Mouse (Mus musculus): ENCODE measurements at regions not wholly inside any gene's neighbourhood (a gene's known extent, or its start where the extent isn't known, plus 50 kb on each side); places are given as distances from the start of the nearest gene placed in this dataset.
"Not testable (repeated sequence)": the region's sequence is repeated elsewhere in the genome, so short reads cannot be mapped to it uniquely, and the experiment has no call there.

DNA sequence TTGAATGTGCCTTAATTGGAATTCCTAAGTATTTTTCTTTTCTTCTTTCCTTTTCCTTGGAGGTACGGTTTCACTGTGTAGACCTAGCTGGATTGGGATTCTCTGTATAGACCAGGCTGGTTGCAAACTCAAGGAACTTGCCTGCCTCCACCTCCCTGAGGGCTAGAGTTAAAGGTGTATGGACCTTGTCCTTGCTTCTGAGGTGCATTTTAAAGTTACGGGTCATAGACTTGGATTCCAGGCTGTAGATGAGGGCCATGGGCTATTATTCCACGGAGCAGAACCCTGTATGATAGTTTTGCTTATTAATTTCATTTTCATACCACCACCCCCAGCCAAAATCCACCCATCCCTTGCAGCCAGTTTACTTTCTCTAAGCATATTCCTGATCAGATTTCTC is 50.7 kb upstream of the Wdr26 start:
- DNase-seq (ENCODE audit: low spot score in 2 of 2): no peak

DNA sequence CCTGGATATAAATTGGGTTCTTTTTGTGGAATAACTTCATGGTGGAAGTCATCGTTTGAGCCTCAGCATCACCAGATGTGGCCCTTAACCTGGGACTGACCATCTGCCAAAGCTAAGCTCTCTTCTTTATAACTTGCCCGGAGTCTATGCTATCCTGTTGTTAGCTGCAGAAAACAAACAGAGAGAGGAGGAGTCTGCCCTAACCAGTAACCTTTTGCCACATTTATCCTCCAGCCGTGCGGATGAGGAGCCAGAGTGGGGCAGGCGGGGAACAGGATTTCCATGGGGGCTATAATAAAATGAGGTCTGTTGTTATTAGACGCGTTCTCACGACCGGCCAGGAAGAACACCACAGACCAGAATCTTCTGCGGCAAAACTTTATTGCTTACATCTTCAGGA is 51.4 kb upstream of the Wdr26 start:
- DNase-seq (ENCODE audit: low spot score in 2 of 2): no peak

DNA sequence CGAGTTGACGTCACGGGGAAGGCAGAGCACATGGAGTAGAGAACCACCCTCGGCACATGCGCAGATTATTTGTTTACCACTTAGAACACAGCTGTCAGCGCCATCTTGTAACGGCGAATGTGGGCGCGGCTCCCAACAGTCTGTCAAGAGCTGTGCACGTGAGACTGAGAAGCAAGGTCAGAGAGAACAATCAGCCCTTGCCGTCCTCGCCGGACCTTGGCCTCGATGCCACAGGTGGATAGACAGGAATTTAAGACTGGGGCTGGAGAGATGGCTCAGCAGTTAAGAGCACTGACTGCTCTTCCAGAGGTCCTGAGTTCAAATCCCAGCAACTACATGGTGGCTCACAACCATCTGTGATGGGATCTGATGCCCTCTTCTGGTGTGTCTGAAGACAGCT is 58.7 kb upstream of the Wdr26 start:
- not testable (repeated sequence) for DNase-seq (ENCODE audit: low spot score in 2 of 2)

DNA sequence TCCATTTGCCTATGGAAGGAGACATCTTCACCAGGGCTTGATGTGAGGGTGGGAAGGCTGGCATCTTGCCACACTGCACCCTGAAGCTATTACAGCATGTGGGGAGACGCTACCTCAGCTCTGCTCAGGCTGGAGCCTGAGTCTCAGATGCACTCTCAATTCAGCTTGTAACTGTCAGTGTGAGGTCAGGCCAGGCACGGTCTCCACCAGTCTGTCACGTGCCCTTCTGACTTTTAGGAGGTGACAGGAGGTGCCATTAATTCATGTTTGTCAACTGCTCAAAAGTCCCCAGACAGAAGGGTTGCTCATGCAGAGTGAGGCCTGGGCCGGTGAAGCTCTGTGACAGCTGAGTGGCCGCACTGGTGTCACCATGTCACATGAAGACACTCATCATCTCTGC is 59.4 kb upstream of the Wdr26 start:
- no peak for DNase-seq (ENCODE audit: low spot score in 2 of 2)

DNA sequence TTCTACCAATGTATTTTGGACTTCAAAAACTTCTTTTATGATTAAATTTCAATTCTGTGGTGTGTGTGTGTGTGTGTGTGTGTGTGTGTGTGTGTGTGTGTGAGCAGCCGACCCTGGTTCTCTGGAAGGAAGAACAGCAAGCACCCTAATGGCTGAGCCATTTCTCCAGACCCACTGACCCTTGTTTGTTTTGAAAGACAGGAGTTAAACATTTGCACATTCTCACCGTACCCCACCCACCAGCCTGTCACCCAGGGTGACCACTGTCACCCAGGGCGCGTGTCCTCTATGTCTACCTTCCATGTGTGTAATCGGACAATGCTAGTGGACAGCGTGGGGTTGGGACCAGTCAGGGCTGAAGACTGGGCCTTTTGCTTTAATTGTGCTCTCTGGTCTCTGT is 60.0 kb upstream of the Wdr26 start:
- DNase-seq (ENCODE audit: low spot score in 2 of 2): no peak

DNA sequence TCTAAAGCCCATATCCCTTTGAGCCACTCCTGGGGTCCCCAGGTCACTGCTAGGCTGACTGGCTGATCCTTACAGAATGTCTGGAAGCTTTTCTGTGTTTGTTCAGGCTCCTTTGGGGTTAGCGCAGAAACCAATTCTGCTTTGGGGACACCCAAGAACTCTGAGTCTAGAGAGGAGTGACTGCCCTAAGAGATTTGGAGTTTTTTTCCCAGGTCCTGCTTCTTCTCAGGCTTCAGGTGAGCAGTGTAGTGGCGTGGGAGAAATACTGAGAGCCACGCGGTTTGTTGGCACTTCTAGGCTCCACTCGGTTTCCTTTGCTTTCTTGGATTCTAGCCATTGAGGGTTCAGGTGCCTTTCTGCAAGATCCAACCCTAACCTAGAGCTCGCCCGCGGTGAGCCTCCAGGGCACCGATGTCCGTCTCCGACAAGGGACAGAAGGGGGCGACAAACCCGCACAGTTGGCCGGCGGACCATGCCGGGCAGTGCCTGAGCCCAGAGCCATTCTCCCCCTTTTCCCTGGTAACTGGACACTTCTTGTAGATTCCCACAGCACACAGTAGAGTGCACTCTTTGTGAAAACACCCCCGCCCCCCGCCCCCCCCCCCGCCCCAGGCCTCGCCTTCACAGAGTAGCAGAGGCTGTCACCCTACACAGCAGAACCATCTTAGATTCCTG is 61.0 kb upstream of the Wdr26 start:
- DNase-seq (ENCODE audit: low spot score in 2 of 2): peak; percentile 36 to 81

DNA sequence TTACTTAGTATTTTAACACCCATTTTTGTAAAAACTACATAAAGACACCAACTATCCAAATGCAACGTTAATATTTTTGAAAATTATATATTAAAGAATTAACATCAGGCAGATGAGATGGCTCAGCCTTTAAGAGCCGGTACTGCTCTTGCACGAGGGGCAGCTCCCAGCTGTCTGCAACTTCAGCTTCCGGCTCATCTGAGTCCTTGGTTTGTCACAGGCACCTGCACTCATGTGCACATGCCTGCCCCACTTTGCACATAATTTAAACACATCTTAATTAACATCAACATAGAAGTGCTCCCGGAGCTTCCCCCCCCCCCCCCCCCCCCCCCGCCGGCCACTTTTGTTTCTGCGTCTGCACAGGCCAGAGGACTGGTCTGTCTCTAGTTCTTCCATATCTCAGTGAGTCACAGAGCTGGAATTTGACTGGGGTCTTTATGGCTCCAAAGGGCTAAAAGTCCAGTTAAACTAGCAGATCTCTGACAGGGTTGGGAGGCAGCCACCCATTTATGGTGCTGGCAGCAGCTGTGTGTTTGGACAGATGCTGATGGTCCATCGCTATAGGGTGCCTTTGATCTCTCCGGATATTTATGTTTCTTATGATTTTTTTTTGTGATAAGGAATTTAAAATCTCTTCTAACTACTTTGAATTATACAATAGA is 61.9 kb upstream of the Wdr26 start:
- DNase-seq (ENCODE audit: low spot score in 2 of 2): no peak

DNA sequence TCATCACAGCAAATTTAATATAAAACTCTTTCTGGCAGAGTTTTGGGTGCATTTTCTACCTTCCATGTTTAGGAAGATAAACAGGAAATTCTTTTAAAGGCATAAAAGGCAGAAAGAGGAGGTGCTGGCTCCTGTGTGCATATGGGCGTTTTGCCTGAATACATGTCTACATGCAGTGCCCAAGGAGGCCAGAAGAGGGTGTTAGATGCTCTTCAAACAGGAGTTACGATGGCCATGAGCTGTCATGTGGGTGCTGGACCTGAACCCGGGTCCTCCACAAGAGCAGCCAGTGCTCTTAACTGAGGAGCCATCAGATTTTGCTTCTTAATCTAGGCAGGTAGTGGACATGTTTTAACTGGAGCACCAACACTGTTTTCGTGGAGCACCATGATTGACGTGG is 69.0 kb upstream of the Wdr26 start:
- no peak for DNase-seq (ENCODE audit: low spot score in 2 of 2)

DNA sequence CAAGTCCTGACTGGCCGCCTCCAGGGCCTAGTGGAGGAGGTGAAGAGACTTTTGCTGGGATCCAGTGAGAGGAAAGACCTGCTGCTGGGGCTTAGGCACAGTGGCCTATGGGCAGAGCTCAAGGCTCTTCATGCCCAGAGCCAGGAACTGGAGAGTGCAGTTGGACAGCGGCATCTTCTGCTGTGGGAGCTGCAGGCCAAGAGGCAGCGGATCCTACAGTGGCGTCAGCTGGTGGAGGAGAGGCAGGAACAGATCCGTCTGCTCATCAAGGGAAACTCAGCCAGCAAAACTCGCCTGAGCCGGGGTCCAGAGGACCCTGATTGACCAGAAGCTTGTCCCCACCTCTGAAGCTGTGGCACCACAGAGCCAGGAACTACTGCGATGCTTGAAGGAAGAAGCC is 69.4 kb upstream of the Cnih3 start:
- DNase-seq (ENCODE audit: low spot score in 2 of 2): peak in 1 of 2 experiments; percentile 4

DNA sequence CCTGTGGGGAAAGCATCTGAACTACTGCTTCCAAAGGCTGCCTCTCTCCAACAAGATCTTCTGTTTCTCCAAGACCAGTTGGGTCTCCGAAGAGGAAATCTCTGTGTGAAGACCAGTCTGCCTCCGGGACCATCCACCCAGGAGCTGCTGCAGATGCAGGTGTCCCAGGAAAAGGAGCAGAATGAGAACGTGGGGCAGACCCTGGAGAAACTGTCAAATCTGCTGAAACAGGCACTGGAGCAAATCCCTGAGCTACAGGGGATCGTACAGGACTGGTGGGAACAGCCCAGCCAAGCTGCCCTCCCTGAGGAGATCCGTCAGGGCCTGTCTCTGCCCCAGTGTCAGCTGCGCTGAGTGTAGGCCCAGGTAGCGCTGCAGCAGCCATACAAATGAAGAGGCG is 68.9 kb upstream of the Cnih3 start:
- DNase-seq (ENCODE audit: low spot score in 2 of 2): peak in 1 of 2 experiments; percentile 3

DNA sequence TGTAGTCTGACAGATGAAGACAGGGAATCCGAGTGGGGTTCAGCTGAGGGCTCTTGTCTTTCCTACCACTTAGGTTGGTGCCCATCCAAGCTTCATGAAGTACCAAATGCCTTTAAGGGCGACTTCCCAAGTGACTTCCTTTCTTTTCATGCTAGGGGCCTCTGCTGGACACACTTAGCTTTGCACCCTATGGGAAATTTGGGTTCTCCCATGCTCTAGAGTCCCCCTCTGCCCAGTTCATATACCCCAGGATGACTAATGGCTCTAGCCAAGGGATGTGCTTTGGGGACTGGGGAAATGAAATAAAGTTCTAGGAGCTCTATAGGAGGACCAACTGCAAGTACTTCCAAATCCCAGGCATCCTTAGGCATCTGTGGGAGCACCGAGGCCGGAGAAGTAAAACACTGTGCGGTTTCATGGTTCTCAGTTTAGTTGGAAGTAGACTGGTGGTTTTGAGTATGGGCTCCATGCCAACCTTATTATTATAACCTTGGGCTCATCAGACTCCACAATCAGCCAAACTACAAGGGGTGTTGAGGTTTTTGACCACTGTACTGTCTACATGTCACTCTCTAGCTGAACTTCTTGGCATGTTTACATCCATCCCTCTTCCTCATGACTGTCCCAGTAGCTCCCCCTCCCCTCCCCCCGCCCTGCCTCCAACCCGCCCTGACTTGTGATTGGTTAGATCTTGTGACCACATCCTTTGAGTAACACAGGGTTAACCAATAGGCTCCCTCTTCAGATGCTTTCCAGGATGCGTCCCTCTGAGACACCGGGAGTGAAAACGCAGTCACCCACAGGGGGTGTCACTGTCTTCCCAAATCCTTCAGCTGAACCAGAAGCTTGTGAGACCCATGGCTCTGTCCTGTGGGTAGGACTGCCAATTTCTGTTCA is 67.9 kb upstream of the Cnih3 start:
- DNase-seq (ENCODE audit: low spot score in 2 of 2): no peak

DNA sequence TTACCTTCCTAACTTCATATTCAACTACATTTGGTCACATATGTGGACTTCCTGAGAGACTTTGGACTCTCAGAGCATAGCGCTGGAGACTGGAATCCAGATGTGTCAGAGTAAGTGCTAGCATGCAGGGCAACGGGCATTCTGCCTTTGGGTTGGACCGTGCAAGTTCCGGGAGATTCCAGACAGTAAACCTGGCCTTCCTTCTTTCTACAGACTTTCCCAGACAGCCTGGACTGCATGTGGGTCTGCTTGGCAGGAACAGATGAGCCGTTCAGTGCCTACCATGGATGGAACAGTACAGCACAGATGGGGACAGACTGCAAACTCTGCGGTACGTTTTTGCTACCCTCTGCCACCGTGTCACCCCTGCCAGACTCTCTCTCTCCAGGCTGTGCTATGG is 66.8 kb upstream of the Cnih3 start:
- DNase-seq (ENCODE audit: low spot score in 2 of 2): peak in 1 of 2 experiments; percentile 9

DNA sequence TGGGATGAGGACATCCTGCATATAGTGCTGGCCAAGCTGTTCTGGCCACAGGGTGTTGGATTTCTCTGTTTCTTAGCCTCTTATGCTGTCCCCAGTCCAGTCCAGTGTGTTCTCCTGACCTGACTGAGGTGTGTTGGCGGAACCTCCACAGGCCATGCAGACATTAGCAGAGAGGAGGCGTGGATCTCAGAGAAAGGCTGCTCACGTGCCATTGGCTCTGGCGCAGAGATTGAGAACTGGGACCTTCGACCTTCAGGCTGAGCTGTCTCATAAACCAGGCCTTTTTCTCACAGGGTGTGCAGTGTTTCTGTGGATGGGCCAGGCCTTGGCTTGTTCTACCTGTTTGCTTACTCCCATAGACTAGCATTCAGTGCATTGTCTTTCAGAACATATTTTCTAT is 66.3 kb upstream of the Cnih3 start:
- DNase-seq (ENCODE audit: low spot score in 2 of 2): no peak

DNA sequence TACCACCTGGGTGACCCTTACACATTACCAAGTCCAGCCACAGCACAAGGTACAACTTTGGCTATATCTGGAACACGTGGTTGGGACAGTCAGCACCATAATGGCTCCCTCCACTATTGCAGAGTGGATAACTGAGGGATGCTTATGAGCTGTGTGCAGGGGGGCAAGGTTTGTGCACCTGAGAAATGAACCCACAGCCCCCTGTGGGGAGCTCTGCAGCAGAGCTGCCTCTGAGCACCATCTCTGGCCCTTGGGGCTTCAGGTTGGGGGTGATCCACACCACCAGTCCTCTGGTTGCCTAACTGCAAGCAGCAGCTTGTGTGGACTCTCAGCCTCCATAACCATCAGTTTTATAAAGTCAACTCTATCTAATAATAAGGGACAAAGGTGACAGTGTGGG is 65.3 kb upstream of the Cnih3 start:
- DNase-seq (ENCODE audit: low spot score in 2 of 2): no peak

DNA sequence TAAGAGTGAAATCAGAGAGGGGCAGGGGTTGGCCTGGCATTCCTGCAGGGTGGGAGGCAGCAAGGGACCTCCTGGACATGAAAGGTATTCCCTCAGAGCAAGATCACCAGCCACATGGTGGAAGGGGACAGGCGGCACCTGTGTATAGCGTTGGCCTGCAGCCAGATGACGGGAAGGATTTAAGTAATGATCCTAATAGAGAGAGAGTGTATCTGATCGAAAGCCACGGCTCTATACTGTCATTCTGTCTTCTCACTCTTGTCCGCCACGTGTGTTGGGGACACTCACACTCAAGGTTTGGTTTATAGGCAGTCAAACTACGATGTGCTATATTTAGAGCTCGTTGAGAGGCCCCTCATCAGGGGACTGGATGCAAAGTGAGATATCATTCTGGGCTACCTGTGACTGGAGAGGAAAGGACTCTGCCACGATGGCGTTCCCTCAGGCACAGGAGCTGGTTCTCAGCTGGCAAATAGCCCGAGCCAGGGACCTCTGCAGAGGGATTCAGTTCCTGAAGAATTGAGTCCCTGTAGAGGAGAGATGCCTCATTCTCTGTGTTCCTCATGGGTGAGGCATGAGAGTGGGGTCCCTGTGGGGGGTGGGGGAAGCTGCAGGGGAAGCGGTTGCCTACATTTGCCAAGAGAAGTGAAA is 62.9 kb upstream of the Cnih3 start:
- no peak for DNase-seq (ENCODE audit: low spot score in 2 of 2)

DNA sequence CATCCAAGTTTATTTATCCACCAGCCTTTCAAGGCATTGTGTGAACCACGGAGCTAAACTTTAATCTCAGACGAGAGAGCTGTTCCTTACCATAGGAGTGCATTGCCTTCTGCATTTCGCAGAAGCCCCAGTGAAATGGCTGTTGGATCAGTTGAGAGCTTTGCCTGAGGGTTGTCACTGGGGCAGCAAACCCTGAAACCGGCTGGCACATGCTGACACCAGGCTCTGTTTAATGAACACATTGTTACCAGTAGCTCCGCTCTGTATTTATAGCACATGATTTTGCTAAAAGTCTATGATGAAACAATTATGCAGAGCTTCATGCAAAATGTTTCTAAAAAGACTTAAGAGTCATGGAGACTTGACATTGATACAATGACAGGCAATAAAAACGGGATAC is 61.2 kb upstream of the Cnih3 start:
- no peak for DNase-seq (ENCODE audit: low spot score in 2 of 2)

DNA sequence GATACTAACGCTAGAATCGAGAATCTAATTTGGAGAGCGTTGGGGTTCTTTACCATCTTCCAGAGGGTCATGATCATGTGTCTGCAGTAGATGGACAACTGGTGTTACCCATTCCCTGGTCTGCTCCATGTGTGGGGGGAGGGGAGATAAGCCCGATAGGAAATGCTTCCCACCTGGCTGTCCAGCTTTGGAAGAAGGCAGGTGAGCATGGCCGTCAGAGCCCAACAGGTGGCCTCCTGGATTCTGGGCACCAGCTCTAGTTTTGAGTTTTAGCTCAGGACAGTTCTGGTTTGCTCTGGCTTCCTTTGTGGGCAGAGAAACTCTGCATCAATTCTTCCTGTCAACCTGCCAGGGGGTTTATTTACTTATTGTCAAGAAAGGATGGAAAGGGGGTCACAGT is 60.5 kb upstream of the Cnih3 start:
- DNase-seq (ENCODE audit: low spot score in 2 of 2): no peak

DNA sequence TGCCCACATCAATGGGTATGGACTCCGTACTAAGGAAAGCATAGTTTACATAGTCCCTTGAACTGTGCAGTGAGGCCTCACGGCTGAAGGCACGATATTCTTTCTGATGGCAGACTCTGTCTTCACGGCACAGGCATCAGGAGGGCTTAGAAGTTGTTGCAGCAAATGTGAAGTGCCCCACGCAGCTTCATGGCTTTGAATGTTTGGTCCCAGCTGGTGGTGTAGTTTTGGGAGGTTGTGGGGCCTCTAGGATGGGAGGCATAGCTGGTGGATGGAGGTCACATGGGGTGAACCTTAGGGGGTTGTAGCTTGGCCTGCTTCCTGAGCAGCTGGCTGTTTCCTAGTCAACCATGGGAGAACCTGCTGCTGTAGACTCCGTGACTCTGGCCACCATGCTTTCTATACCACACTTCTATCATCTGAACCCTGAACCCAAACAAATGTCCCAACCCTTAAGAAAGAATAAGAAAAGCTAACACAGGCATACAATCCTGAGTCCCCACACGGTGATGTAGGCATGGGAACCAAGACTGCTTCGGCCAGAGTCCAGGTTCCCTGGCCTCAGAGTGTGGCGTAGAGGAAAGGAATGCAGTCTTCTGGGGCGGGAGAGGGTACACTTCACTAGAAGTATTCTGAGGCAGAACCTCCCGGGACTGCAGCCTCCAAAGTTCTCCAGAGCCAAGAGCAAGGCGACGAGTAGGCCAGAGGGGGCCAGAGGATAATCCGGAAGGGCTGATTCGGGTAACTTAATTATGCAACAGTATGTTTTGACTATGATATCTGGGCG is 59.2 kb upstream of the Cnih3 start:
- DNase-seq (ENCODE audit: low spot score in 2 of 2): no peak

DNA sequence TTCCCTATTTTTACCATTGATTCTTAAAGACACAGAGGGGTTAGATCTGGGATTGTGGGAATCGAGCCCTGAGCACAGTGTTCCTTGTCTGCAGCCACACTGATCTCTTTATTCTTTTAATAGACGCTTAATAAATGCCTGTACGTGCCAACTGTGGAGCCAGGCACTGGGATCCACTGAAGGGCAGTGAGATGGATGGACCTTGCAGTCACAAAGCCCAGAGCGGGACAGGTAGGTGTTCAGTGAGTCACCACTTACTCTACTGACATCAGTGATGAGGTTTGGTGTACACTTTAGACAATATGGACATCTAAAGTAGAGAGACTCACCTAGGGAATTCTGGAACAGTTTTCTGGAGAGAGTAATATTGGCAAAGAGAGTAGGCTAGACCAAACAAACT is 56.8 kb upstream of the Cnih3 start:
- DNase-seq (ENCODE audit: low spot score in 2 of 2): no peak

DNA sequence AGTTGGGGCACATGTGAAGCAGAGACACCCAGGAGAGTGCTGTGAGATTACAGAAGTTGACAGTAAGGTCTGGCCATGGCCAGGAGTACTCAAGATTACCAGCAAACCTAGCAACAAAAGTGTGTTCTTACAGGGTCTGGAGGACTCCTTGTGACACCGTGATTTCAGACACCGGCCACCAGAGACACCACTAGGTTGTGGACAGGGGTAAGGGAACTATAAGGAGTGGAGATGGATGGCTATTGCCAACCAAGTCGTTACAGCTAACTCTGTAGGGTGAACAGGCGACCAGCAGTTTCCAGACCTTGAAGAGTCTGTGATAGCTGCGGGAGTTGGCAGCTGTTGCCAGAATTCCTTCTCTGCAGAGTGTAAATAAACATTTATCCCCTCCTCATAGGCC is 54.4 kb upstream of the Cnih3 start:
- DNase-seq (ENCODE audit: low spot score in 2 of 2): no peak

DNA sequence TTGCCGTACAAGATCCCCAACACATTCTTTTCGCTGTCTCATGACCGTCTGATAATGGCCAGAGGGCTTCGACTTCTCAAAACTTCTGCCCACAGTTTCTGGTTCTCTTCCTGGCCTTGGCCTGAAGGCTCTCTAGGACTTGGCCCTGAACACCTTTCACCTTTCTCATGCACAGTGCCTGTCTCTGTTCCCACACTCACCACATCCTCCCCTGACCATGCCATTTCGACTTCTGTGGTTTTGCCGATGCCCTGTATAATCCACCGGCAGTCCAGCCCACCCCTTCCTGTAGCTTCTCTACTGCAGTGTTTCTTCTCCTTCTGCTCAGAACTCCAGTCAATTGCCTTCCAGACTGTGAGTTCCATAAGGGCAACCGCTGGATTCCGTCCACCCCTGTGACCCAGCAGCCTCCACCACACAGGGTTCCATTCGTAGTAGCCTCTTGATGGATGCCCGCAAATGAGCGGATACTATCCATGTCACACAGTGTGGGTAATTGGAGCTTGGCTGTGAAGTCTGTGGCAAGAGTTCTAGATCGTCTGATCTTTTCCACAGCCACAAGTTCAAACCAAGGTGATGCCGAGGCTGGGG is 53.3 kb upstream of the Cnih3 start:
- DNase-seq (ENCODE audit: low spot score in 2 of 2): no peak
